7 mouse cellular contexts compared by ENCODE assay signal in the genomic region with DNA sequence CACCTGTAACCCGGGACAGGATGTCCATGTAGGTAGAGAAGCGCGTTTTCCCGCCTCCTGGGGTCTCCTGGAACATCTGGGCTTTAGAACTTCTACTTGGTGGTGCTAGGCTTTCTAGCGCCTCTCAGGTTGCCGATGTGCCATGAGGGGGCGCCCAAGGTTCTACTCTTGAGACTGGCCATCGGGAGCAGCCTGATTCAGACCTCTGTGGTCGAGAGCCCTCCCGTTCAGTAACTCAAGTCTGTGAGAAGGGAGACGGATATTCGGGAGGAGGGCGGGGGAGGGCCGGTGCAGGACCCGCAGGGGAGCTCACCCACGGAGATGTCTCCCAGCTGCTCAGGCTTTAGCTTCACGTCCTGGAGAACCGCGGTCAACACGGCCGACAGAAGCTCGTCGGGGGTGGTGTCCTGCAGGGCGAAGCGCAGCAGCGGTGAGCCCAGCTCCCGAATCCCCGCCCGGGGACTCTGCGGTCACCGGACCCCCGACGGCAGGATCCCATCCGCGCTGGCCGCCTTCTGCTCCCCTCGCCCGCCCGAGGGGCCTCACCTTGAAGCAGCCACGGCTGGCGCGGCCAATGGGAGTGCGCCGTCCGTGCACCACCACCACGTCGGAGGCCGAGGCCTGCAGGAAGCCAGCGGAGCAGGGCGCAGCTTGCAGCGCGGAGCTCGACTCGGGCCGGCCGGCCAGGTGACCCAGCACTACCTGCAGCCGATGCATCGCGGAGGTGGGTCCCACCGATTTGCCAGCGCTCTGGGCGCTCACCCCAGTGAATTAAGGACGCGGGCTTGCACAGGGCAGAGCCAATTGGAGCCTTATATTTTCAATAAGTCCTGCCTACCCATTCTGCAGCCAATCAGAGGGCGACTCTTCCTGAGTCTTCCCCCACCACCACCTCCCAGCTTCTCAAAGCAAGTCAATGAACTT. TPM values are rescaled to one million over a fixed set of nuclear protein-coding genes. Genes with fewer than 3 reads are reported as not detected.
A peak's percentile ranks its signal among the peaks of the same experiment; 100 is the strongest.
DNase-seq lines count a peak whose midpoint lies in the region; ATAC-seq and TF ChIP-seq lines count a peak whose summit lies in the region.

Gene Acaa1b (minus strand): TSS at position 816 of the 924 bp plus-strand sequence.

- no peaks in the 10 kb centered on the region for H3K36me3 ChIP-seq in embryonic facial prominence, embryonic 11.5 days (replicated peaks; ENCODE audit: control insufficient read depth, insufficient read depth, low read depth, low read length)
- H3K36me3 ChIP-seq in limb, embryonic 11.5 days (ENCODE audit: control insufficient read depth, insufficient read depth, low read length), result no peaks in the 10 kb centered on the region
- H3K36me3 ChIP-seq in midbrain, embryonic 13.5 days, result no peaks in the 10 kb centered on the region

- peak; percentile 92 for DNase-seq in embryonic facial prominence, embryonic 11.5 days (ENCODE audit: low spot score)
- peak; percentile 97 for DNase-seq in heart, adult 11 months
- peak; percentile 89 for DNase-seq in kidney, adult 11 months
- peak; percentile 87 for DNase-seq in limb, embryonic 11.5 days (ENCODE audit: low spot score)
- DNase-seq in spleen, postnatal 10 days (ENCODE audit: low spot score in 2 of 2), result peak; percentile 28 to 73

- peak; percentile 85 for ATAC-seq in embryonic facial prominence, embryonic 11.5 days (replicated peaks; ENCODE audit: insufficient number of reproducible peaks, low FRiP score, low TSS enrichment, low read depth)
- peak; percentile 73 for ATAC-seq in limb, embryonic 11.5 days (ENCODE audit: insufficient number of reproducible peaks, low FRiP score, low TSS enrichment, low read depth)
- peak; percentile 94 for ATAC-seq in midbrain, embryonic 13.5 days

- H3K9ac ChIP-seq in embryonic facial prominence, embryonic 11.5 days (replicated peaks; ENCODE audit: low read length), result peak within 1 kb of the TSS; percentile 34
- H3K9ac ChIP-seq in limb, embryonic 11.5 days (ENCODE audit: low read length), result no peak within 1 kb of the TSS
- H3K9ac ChIP-seq in midbrain, embryonic 13.5 days (replicated peaks), result peak within 1 kb of the TSS; percentile 59

- no peak within 1 kb of the TSS for H3K4me3 ChIP-seq in bone marrow, adult 2 months (replicated peaks; ENCODE audit: control insufficient read depth, low read depth, low read length)
- peak within 1 kb of the TSS; percentile 43 for H3K4me3 ChIP-seq in embryonic facial prominence, embryonic 11.5 days (ENCODE audit: low read depth, low read length)
- peak within 1 kb of the TSS; percentile 41 for H3K4me3 ChIP-seq in limb, embryonic 11.5 days (ENCODE audit: low read depth, low read length)
- peak within 1 kb of the TSS; percentile 55 for H3K4me3 ChIP-seq in midbrain, embryonic 13.5 days (replicated peaks)

- TF ChIP-seq CTCF in bone marrow, adult 2 months (IDR thresholded peaks at IDR 0.05; ENCODE audit: control insufficient read depth, insufficient read depth, low read length), result peak; percentile 44; the same call in 1 of the 2 replicates

- no peak for TF ChIP-seq POLR2A in bone marrow, adult 2 months (IDR thresholded peaks at IDR 0.05; ENCODE audit: borderline replicate concordance, control insufficient read depth, low read depth, low read length)

- no peaks in the 10 kb centered on the region for H3K4me1 ChIP-seq in bone marrow, adult 2 months (ENCODE audit: control insufficient read depth, insufficient read depth, low read length)
- no peaks in the 10 kb centered on the region for H3K4me1 ChIP-seq in embryonic facial prominence, embryonic 11.5 days (ENCODE audit: control insufficient read depth, insufficient read depth, low read length)
- H3K4me1 ChIP-seq in limb, embryonic 11.5 days (ENCODE audit: control insufficient read depth, insufficient read depth, low read length), result no peaks in the 10 kb centered on the region
- H3K4me1 ChIP-seq in midbrain, embryonic 13.5 days (replicated peaks), result no peaks in the 10 kb centered on the region

- H3K9me3 ChIP-seq in embryonic facial prominence, embryonic 11.5 days (replicated peaks; ENCODE audit: control insufficient read depth, low read length), result no peaks in the 10 kb centered on the region
- H3K9me3 ChIP-seq in limb, embryonic 11.5 days (ENCODE audit: control insufficient read depth, low read length), result no peaks in the 10 kb centered on the region
- H3K9me3 ChIP-seq in midbrain, embryonic 13.5 days, result no peaks in the 10 kb centered on the region

- peak within 1 kb of the TSS; percentile 63 for H3K4me2 ChIP-seq in embryonic facial prominence, embryonic 11.5 days (ENCODE audit: low read depth, low read length)
- H3K4me2 ChIP-seq in limb, embryonic 11.5 days (ENCODE audit: low read depth, severe bottlenecking), result peak within 1 kb of the TSS; percentile 61
- peak within 1 kb of the TSS; percentile 64 for H3K4me2 ChIP-seq in midbrain, embryonic 13.5 days (replicated peaks)

- 2% methylated on average over 65 of the region's 65 CpGs for WGBS in bone marrow, adult 2 months
- 1% methylated on average over 64 of the region's 65 CpGs for WGBS in embryonic facial prominence, embryonic 11.5 days
- 1% methylated on average over 65 of the region's 65 CpGs for WGBS in limb, embryonic 11.5 days
- under 1% methylated on average over 65 of the region's 65 CpGs for WGBS in midbrain, embryonic 13.5 days

- no peak within 1 kb of the TSS for H3K27ac ChIP-seq in bone marrow, adult 2 months (ENCODE audit: control insufficient read depth, insufficient read depth, low read depth, low read length, poor library complexity)
- no peak within 1 kb of the TSS for H3K27ac ChIP-seq in embryonic facial prominence, embryonic 11.5 days (replicated peaks; ENCODE audit: low read depth, low read length)
- no peak within 1 kb of the TSS for H3K27ac ChIP-seq in limb, embryonic 11.5 days (replicated peaks; ENCODE audit: low read depth, low read length)
- no peak within 1 kb of the TSS for H3K27ac ChIP-seq in midbrain, embryonic 13.5 days

- H3K27me3 ChIP-seq in embryonic facial prominence, embryonic 11.5 days (ENCODE audit: control insufficient read depth, insufficient read depth, low read length), result peaks cover 3% of the 10 kb centered on the region; the same call in 1 of the 2 replicates
- H3K27me3 ChIP-seq in limb, embryonic 11.5 days (ENCODE audit: control insufficient read depth, insufficient read depth, low read length), result 0 out of 2 replicates have a peak, but pooled peaks cover 6% of the 10 kb centered on the region
- peaks cover 24% of the 10 kb centered on the region for H3K27me3 ChIP-seq in midbrain, embryonic 13.5 days

RNA-seq across cellular contexts. Expression of gene Acaa1b, which starts in this region (rescaled TPM):
- polyA plus RNA-seq in bone marrow, adult 2 months (2011; ENCODE audit: insufficient read depth, insufficient read length, low replicate concordance, missing spikeins), result 2.0 and 2.3 TPM in 2 replicates
- 1.1 and 1.3 TPM in 2 replicates for polyA plus RNA-seq in embryonic facial prominence, embryonic 11.5 days (2014; fragmentation: Nextera tagmentation; extraction: Ambion mirVana)
- 0.92 and 1.4 TPM in 2 replicates for polyA plus RNA-seq in limb, embryonic 11.5 days (2014; fragmentation: Nextera tagmentation; extraction: Ambion mirVana)
- 1.4 TPM in 2 replicates for polyA plus RNA-seq in midbrain, embryonic 13.5 days (2015; fragmentation: Nextera tagmentation; extraction: Ambion mirVana)
